Mouse (Mus musculus): ENCODE data around the gene Zdhhc3. TPM values are rescaled to one million over a fixed set of nuclear protein-coding genes. Genes with fewer than 3 reads are reported as not detected.

The Zdhhc3 gene
- total RNA-seq (2021), result 10 to 100 TPM; 71.2 to 72.7 TPM
- long read RNA-seq, experiment 1, full-length matches to known transcripts, result 49 of 65 reads
- long read RNA-seq, experiment 1, partial matches to known transcripts, result 5 of 65 reads
- long read RNA-seq, experiment 1, other reads (novel, unspliced or antisense), result 11 of 65 reads
- long read RNA-seq, experiment 2, full-length matches to known transcripts, result 45 of 59 reads
- long read RNA-seq, experiment 2, partial matches to known transcripts, result 3 of 59 reads
- long read RNA-seq, experiment 2, other reads (novel, unspliced or antisense), result 11 of 59 reads

DNA sequence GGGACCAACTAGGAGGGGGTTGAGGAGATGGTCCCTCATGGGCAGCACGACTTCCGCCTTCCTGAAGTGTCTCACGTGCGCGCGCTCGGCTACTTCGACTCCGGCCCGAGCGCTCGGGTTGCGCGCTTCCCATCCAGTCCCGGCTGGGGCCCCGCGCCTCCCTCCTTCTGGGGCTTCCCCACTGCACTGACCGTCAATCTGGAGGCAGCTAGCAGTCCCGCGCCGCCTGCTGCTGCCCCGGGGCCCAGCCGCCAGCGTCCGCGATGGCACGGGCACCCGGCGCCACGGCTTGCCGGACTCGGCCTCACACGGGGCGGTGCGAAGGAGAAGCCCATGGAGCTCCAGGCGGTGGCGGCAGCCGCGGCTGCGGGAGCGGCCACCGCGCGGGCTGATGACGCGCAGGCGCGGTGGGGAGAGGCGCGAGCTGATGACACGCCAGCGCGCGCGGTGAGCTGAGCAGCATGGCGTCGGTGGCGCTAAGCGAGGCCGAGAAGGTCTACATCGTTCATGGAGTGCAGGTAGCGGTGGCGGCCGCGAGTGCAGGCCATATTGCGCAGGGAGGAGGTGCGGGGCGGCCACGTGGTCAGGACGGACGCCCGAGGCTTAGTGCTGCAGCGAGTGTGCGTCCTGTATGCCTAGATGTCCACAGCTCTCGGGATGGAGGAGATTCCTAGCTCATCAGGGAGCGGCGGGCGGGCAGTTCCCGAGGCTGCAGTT, at the start of gene Zdhhc3, which contains the start of gene Exosc7:
Gene Zdhhc3, minus strand, starts transcription at position 401 of the 717 bp plus-strand sequence.
Gene Exosc7, plus strand, starts transcription at position 411 of the 717 bp plus-strand sequence.
- peak; percentile 88 to 89 for DNase-seq (ENCODE audit: low spot score in 2 of 2)

DNA sequence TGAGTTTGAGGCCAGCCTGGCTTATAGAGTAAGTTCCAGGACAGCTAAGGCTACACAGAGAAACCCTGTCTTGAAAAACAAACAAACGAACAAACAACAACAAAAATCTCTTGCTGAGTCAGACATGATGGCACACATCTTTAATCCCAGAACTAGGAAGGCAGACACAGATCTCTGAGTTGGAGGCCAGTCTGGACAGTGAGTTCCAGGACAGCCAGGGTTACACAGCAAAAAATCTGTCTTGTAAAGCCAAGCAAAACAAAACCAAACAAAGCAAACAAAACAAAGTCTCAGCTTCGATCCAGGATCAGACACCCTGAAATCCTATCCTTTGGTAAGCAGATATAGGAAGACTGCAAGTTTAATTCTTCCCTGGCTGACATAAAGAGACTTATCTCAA, 48.8 kb upstream of the Zdhhc3 start:
- no peak for DNase-seq (ENCODE audit: low spot score in 2 of 2)

DNA sequence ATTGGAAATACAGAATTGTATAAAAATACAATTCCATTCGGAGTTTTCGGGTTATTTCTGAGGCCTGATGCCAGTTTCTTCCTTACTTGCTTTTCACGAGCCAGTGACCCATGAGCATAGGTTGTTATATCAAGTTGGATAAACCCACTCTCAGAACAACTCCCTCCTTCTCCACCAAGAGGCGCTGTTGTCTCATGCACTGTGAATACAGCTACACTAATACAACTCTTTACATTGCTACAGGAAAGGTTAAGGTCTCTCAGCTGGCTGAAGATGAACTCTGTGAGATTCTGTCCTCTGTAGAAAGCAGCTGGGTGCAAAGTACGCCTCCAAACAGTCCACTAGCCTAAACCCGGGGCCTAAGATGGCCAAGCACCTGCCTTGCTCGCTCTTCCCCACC, 46.3 kb upstream of the Zdhhc3 start:
- peak; percentile 64 to 74 for DNase-seq (ENCODE audit: low spot score in 2 of 2)

DNA sequence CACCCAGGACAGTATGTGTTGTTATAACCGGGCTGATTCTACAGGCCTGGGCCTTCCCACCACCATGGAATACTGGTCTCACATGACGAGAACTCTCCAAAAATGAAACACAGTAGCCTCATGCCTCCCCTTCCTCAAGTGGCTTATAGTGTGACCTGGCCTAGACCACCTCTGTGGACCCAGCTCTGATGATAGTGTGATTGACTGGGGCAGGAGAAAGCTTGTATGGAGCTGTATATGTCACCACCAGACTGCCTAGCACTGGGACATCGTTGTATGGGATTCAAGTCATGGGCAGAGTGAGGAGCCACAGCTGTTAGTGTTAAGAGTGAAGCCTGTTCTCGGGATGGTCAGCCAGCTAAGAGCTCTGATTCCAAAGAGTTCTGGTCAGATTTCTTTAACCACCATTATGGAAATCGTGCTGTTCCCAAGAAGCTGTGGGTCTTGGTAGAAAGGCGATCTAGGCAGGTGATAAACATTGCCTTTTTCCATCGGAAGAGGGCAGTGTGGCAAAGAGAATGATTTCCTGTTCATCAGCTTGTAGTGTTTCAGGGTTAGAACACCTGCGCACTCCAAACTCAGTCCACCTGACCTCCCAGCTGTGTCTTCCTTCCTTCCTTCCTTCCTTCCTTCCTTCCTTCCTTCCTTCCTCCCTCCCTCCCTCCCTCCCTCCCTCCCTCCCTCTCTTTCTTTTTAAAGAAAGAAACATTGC, 45.3 kb upstream of the Zdhhc3 start:
- DNase-seq (ENCODE audit: low spot score in 2 of 2), result no peak

DNA sequence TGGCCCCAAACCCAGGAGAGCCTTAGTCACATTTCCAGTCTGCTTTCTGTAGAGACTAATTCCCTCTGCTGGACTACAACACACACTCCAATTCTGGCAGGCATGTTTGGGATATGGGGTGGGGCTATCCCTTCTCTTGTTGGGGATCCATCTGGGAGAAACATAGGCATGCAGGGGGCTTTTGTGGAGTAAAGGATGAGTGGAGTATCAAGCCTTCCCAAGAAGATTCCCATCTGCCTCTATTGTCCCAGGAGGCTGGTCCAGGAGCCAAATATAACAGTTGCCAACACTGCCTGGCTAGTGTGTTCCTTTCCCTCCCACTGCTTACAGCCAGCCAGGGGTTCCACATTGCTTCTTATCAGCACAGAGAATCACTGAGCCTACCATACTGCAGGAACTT, 44.7 kb upstream of the Zdhhc3 start:
- peak; percentile 17 to 38 for DNase-seq (ENCODE audit: low spot score in 2 of 2)

- DNase-seq (ENCODE audit: low spot score in 2 of 2), result peak; percentile 50 to 57
Observed at GRCm38 (mm10) chr9:123156910-123157361, 43.9 kb upstream of the Zdhhc3 start.

DNA sequence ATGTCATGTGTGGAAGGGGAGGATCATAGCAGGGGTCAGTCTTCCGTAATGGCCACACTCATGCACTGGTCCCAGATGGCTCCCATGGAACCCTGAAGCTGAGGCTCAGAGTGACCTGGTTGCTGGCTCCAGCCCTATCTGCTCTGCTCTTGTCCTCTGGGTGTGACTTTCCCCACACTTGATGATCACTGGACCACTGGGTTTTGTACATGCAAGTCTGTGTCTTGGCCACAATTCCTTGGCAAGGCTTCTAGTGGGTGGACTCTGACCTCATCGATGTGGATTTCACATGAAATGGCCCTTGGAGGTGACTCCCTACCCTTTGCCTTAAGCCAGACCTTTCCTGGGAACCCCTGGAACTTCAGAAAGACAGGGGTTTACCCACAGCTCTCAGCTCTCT, 40.1 kb upstream of the Zdhhc3 start:
- DNase-seq (ENCODE audit: low spot score in 2 of 2), result no peak

- DNase-seq (ENCODE audit: low spot score in 2 of 2), result no peak
Observed at GRCm38 (mm10) chr9:123152026-123152425, 39.0 kb upstream of the Zdhhc3 start.

GRCm38 (mm10) chr9:123151561-123151960, 38.6 kb upstream of the Zdhhc3 start:
- DNase-seq (ENCODE audit: low spot score in 2 of 2), result no peak

- DNase-seq (ENCODE audit: low spot score in 2 of 2), result peak; percentile 37 to 71
Observed at GRCm38 (mm10) chr9:123150241-123151020, 37.4 kb upstream of the Zdhhc3 start, which contains the start of gene Clec3b. Gene Clec3b (plus strand): TSS chr9:123150946.

DNA sequence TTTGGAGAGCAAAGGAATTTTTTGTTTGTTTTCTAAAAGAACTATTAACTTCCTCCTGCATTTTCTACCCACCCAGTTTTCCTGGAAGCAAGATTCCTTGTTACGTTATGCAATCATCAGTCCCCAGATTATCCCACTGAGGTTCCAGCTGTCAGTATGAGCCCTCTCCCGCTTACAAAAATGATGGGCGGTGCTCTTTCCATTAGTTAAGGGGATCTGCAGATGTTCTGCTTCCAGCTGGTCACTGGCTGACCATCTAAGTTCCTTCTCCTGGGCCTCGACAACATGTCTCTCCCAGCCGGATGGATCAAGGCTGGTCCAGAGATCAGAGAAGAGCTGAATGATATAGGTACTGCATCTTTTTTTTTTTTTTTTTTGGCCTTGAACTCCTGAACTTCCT, 35.4 kb upstream of the Zdhhc3 start:
- DNase-seq (ENCODE audit: low spot score in 2 of 2), result no peak

- DNase-seq (ENCODE audit: low spot score in 2 of 2), result no peak
Observed at GRCm38 (mm10) chr9:123139887-123140614, 27.0 kb upstream of the Zdhhc3 start.

DNA sequence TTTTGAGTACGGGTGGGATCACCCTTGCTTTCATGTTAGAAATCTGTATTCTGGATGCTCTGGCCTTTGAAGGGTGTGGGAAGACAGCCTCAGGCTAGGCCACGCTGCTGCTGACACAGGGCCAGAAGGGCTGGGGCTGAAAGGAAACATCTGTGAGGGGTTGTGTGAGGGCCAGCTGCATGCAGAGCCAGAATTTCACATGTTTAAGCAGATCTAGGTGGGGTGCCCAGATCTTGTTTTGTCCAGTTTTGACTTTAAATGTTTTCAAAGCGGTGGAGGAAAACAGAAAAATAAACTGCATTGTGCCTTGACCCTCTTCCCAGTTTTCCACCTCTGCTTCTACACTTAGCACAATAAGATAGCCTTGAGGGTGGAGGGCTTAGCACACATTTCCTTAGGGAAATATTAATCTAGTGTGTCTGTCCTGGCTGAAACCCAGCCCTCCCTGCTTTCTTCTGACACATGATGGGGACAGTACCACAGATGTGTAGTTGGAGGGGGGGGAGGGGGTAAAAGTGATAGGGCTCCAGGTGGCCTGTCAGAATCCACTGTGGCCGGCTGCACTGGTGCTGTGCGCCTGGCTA, 26.0 kb upstream of the Zdhhc3 start:
- no peak for DNase-seq (ENCODE audit: low spot score in 2 of 2)

DNA sequence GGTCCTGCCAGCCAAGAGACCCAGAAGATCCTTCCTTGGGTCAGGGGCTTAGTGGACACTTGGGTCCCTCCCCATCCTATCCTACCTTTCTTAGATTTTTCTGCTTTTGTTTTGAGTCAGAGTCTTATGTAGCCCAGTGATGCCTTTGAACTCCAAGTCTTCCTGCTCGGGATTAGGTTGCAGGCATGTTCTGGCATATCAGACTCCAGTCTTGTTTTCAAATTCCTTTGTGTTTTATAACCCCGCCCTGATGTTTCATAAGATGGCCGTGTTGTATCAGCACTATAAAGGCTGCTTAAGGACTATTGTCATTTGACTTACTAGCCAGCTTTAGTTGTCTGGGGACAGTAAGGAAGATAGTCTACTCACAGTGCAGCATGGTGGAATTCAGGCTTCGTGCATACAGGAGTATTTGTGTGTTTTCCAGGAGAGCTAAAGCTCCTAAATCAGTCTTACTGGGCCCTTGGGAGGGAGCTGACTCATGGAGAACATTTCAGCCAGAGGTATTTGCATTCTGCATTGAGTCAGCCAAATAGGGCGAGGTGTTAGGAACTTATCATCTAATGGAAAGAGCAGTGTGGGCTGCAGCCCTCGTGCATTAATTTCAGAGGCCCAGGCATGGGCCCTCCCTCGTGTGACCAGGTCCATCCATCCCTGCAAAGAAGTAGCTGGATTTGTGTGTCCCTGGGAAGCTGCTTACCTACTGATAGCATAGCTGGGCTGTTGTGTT, 24.1 kb upstream of the Zdhhc3 start:
- no peak for DNase-seq (ENCODE audit: low spot score in 2 of 2)

DNA sequence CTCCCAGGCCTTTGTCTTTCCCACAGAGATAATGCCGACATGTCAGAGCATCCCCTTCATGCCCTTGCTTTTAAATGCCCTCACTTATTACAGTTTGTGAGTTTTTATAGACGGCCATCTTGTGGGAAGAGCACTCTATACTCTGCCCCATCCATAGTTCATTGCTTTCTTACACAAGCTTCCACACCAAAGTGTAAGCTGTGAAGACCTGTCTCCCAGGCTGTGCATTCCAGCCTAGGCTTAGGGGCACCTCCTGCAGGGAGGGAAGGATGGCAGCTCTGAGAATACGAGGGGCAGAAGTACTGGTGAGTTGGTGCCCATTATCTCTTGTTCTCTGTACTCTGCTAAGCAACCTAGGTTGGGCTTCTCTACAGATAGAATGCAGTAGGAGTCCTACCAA, 20.0 kb upstream of the Zdhhc3 start:
- no peak for DNase-seq (ENCODE audit: low spot score in 2 of 2)

DNA sequence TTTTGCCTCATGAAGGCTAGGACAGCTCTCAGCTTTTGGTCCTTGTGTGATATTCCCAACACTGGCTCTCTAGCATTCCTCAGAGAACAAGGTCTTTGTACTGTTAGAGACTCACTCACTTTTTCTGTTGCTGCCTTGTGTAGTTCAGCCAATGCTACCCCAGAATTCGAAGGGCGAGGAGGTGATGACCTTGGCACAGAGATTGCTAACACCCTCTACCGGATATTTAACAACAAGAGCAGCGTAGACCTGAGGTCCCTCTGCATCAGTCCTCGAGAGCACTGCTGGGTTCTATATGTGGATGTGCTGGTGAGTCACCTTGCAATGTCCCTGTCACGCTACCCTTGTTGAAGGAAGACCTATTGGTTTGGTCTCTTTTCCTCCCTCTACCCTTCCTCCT, 14.7 kb upstream of the Zdhhc3 start:
- no peak for DNase-seq (ENCODE audit: low spot score in 2 of 2)

DNA sequence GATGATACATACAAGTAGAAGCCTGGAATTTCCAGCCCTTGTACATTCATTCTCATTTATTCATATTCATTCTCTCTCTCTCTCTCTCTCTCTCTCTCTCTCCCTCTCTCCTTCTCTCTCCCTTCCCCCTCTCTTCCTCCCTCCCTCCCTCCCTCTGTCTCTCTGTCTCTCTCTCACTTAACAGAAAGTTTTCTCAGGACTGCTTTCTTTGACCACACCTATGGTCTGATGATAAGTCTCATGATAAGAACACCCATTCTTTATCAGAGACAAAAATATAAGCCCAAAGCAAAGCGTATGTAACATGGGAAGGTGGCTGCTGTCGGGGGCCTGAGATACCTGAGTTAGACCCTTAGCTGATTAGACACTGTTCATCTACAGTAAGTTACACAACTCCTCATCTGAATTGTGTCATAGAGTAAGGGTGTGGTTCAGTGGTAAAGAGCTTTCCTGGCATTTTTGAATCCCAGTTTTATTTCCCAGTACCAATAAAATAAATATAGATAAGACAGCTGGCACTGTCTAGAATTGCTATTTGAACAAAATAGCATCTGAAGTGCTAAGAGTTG, 11.5 kb upstream of the Zdhhc3 start:
- no peak for DNase-seq (ENCODE audit: low spot score in 2 of 2)

GRCm38 (mm10) chr9:123123571-123124412, 10.8 kb upstream of the Zdhhc3 start:
- peak in 1 of 2 experiments; percentile 27 for DNase-seq (ENCODE audit: low spot score in 2 of 2)

All from layer of hippocampus, postnatal 14 days (tissue).